Mouse (Mus musculus): ENCODE results near the gene Rps28. TPM values are rescaled to one million over a fixed set of nuclear protein-coding genes. Genes with fewer than 3 reads are reported as not detected.

Gene Rps28
- polyA plus RNA-seq, 1 experiment from 2014 or later = 1,168 TPM

GRCm38 (mm10) chr17:33782067-33782466 lies 42.3 kb downstream of the Rps28 start:
- Histone ChIP-seq H3K4me2 (peak overlapping the region; percentile 84), H3K9ac (peak overlapping the region; percentile 74), H3K4me1 (peaks cover 61% of the 10 kb centered on the region), H3K4me3 (peak overlapping the region; percentile 55), H3K9me3 (no peaks in the 10 kb centered on the region), H3K27ac (peak overlapping the region; percentile 94), H3K27me3 (no peaks in the 10 kb centered on the region), H3K36me3 (peaks cover 17% of the 10 kb centered on the region)
- no peak for ATAC-seq (ENCODE audit: insufficient number of reproducible peaks, insufficient read depth, low FRiP score, low TSS enrichment, low read depth)
- 33% methylated on average over 4 of the region's 4 CpGs for WGBS

GRCm38 (mm10) chr17:33781124-33781977 lies 43.0 kb downstream of the Rps28 start, which contains the start of gene Angptl4:
Gene Angptl4 (minus strand): TSS chr17:33781830.
- H3K4me3 ChIP-seq = peak within 1 kb of the TSS; percentile 55
- peak within 1 kb of the TSS; percentile 74 for H3K9ac ChIP-seq
- 1% methylated on average over 50 of the region's 50 CpGs for WGBS
- peaks cover 61% of the 10 kb centered on the region for H3K4me1 ChIP-seq
- H3K27ac ChIP-seq = peak within 1 kb of the TSS; percentile 94
- ATAC-seq (ENCODE audit: insufficient number of reproducible peaks, insufficient read depth, low FRiP score, low TSS enrichment, low read depth) = peak; percentile 28; the same call in 1 of the 2 replicates
- H3K27me3 ChIP-seq = no peaks in the 10 kb centered on the region
- H3K4me2 ChIP-seq = peak within 1 kb of the TSS; percentile 84
- no peaks in the 10 kb centered on the region for H3K9me3 ChIP-seq
- peaks cover 24% of the 10 kb centered on the region for H3K36me3 ChIP-seq

- Histone ChIP-seq H3K36me3 (peaks cover 33% of the 10 kb centered on the region), H3K9ac (peak overlapping the region; percentile 74), H3K27ac (peak overlapping the region; percentile 94), H3K9me3 (no peaks in the 10 kb centered on the region), H3K4me3 (peak overlapping the region; percentile 55), H3K4me1 (peaks cover 61% of the 10 kb centered on the region), H3K27me3 (no peaks in the 10 kb centered on the region), H3K4me2 (peak overlapping the region; percentile 84)
- no peak for ATAC-seq (ENCODE audit: insufficient number of reproducible peaks, insufficient read depth, low FRiP score, low TSS enrichment, low read depth)
- 78% methylated on average over 5 of the region's 5 CpGs for WGBS
These were observed 43.9 kb downstream of the Rps28 start for GRCm38 (mm10) chr17:33780431-33780830.

- WGBS = 56% methylated on average over 5 of the region's 5 CpGs
- Histone ChIP-seq H3K36me3 (peaks cover 38% of the 10 kb centered on the region), H3K9ac (peak overlapping the region; percentile 16; the same call in 1 of the 2 replicates), H3K4me1 (peaks cover 61% of the 10 kb centered on the region), H3K9me3 (no peaks in the 10 kb centered on the region), H3K27ac (peak overlapping the region; percentile 94), H3K27me3 (no peaks in the 10 kb centered on the region), H3K4me2 (peak overlapping the region; percentile 84), H3K4me3 (peak overlapping the region; percentile 55)
- no peak for ATAC-seq (ENCODE audit: insufficient number of reproducible peaks, insufficient read depth, low FRiP score, low TSS enrichment, low read depth)
These were observed 44.4 kb downstream of the Rps28 start for GRCm38 (mm10) chr17:33779967-33780295.

GRCm38 (mm10) chr17:33779271-33779966 lies 44.9 kb downstream of the Rps28 start:
- Histone ChIP-seq H3K4me2 (peak overlapping the region; percentile 84), H3K9ac (0 out of 2 replicates have a peak overlapping the region, but pooled peaks have one; percentile 16), H3K4me3 (peak overlapping the region; percentile 55), H3K27ac (peak overlapping the region; percentile 94), H3K4me1 (peaks cover 61% of the 10 kb centered on the region), H3K9me3 (no peaks in the 10 kb centered on the region), H3K36me3 (peaks cover 43% of the 10 kb centered on the region), H3K27me3 (no peaks in the 10 kb centered on the region)
- ATAC-seq (ENCODE audit: insufficient number of reproducible peaks, insufficient read depth, low FRiP score, low TSS enrichment, low read depth) = peak; percentile 91
- WGBS = 18% methylated on average over 9 of the region's 9 CpGs

- H3K27ac ChIP-seq = no peak overlapping the region
- no peaks in the 10 kb centered on the region for H3K9me3 ChIP-seq
- no peak overlapping the region for H3K9ac ChIP-seq
- no peak for ATAC-seq (ENCODE audit: insufficient number of reproducible peaks, insufficient read depth, low FRiP score, low TSS enrichment, low read depth)
- H3K27me3 ChIP-seq = no peaks in the 10 kb centered on the region
- H3K36me3 ChIP-seq = peaks cover 47% of the 10 kb centered on the region
- H3K4me1 ChIP-seq = peaks cover 27% of the 10 kb centered on the region
- no peak overlapping the region for H3K4me2 ChIP-seq
- H3K4me3 ChIP-seq = no peak overlapping the region
- 94% methylated on average over 4 of the region's 4 CpGs for WGBS
These were observed 49.1 kb downstream of the Rps28 start for GRCm38 (mm10) chr17:33775287-33775686.

GRCm38 (mm10) chr17:33774573-33775155 lies 49.7 kb downstream of the Rps28 start:
- H3K4me1 ChIP-seq = peaks cover 21% of the 10 kb centered on the region
- H3K9me3 ChIP-seq = no peaks in the 10 kb centered on the region
- H3K4me3 ChIP-seq = no peak overlapping the region
- H3K9ac ChIP-seq = no peak overlapping the region
- 87% methylated on average over 8 of the region's 8 CpGs for WGBS
- H3K4me2 ChIP-seq = no peak overlapping the region
- peaks cover 47% of the 10 kb centered on the region for H3K36me3 ChIP-seq
- H3K27ac ChIP-seq = no peak overlapping the region
- ATAC-seq (ENCODE audit: insufficient number of reproducible peaks, insufficient read depth, low FRiP score, low TSS enrichment, low read depth) = no peak
- no peaks in the 10 kb centered on the region for H3K27me3 ChIP-seq

GRCm38 (mm10) chr17:33773871-33774572 lies 50.3 kb downstream of the Rps28 start:
- Histone ChIP-seq H3K4me3 (no peak overlapping the region), H3K36me3 (peaks cover 47% of the 10 kb centered on the region), H3K9ac (no peak overlapping the region), H3K4me1 (peaks cover 16% of the 10 kb centered on the region), H3K4me2 (no peak overlapping the region), H3K9me3 (no peaks in the 10 kb centered on the region), H3K27ac (no peak overlapping the region), H3K27me3 (no peaks in the 10 kb centered on the region)
- no peak for ATAC-seq (ENCODE audit: insufficient number of reproducible peaks, insufficient read depth, low FRiP score, low TSS enrichment, low read depth)
- WGBS = 92% methylated on average over 6 of the region's 6 CpGs

- 82% methylated on average over 6 of the region's 6 CpGs for WGBS
- Histone ChIP-seq H3K4me2 (no peak overlapping the region), H3K9ac (no peak overlapping the region), H3K36me3 (peaks cover 44% of the 10 kb centered on the region), H3K27me3 (no peaks in the 10 kb centered on the region), H3K4me3 (no peak overlapping the region), H3K4me1 (peaks cover 10% of the 10 kb centered on the region), H3K27ac (no peak overlapping the region), H3K9me3 (no peaks in the 10 kb centered on the region)
- no peak for ATAC-seq (ENCODE audit: insufficient number of reproducible peaks, insufficient read depth, low FRiP score, low TSS enrichment, low read depth)
These were observed 50.9 kb downstream of the Rps28 start for GRCm38 (mm10) chr17:33773426-33773825.

- Histone ChIP-seq H3K27ac (no peak overlapping the region), H3K4me3 (no peak overlapping the region), H3K36me3 (peaks cover 26% of the 10 kb centered on the region), H3K4me1 (no peaks in the 10 kb centered on the region), H3K9ac (no peak overlapping the region), H3K9me3 (no peaks in the 10 kb centered on the region), H3K4me2 (no peak overlapping the region), H3K27me3 (no peaks in the 10 kb centered on the region)
- no peak for ATAC-seq (ENCODE audit: insufficient number of reproducible peaks, insufficient read depth, low FRiP score, low TSS enrichment, low read depth)
- 93% methylated on average over 4 of the region's 4 CpGs for WGBS
These were observed 52.7 kb downstream of the Rps28 start for GRCm38 (mm10) chr17:33771617-33772016.
